In the genomic region with DNA sequence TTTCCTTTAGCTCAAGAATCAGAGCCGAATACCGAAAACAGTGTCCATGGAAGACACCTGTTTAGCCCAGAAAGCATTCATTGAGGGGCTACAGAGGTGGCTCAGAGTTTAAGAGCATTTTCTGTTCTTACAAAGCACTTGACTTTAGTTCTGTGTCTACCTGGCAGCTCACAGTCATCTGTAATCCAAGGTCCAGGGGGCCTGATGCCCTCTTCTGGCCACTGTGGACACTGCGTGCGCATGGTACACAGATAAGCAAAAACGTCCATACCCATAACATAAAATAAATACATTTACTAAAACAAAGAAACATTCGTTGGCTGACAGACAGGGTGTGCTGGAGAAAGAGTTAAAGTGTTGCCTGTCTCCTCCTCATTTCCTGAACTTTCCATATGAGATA, we compare ENCODE assay signal across 9 mouse cellular contexts. TPM values are rescaled to one million over a fixed set of nuclear protein-coding genes. Genes with fewer than 3 reads are reported as not detected.
DNase-seq lines count a peak whose midpoint lies in the region; ATAC-seq and TF ChIP-seq lines count a peak whose summit lies in the region.
"Had no signal": no experiment of that assay in that cellular context is flagged by ENCODE, and none has a peak within 500 bp of the region (broad histone marks: within the 10 kb centered on the region; RNA-seq: fewer than 3 reads in every experiment).

No protein-coding gene starts in this region.

- peak; percentile 58 for DNase-seq in kidney, adult 2 months
- DNase-seq in NIH3T3 (ENCODE audit: low read depth), result peak; percentile 80
- DNase-seq in cerebellum, adult 9-10 months, result peak; percentile 60
- peak; percentile 44 to 53 for DNase-seq in left cerebral cortex, postnatal 25 days (ENCODE audit: low spot score in 2 of 2)
- peak; percentile 13 for DNase-seq in retina, adult 2 months (ENCODE audit: low read depth, low spot score)
- DNase-seq in yolk sac, embryonic 10.5 days (ENCODE audit: low spot score), result peak; percentile 28

- H3K27me3 ChIP-seq in kidney, adult 2 months (replicated peaks; ENCODE audit: control insufficient read depth, insufficient read depth, low read length), result no peaks in the 10 kb centered on the region; the same call in 1 of the 2 replicates
- H3K27me3 ChIP-seq in kidney, embryonic 16.5 days (ENCODE audit: insufficient read depth, low read length), result no peaks in the 10 kb centered on the region

- no peak overlapping the region for H3K27ac ChIP-seq in kidney, adult 2 months (ENCODE audit: insufficient read depth, low read depth, low read length)
- H3K27ac ChIP-seq in kidney, embryonic 16.5 days (ENCODE audit: low read length), result no peak overlapping the region
- H3K27ac ChIP-seq: macrophage had no signal

- H3K36me3 ChIP-seq in kidney, adult 2 months (ENCODE audit: control insufficient read depth, insufficient read depth, low read length), result no peaks in the 10 kb centered on the region
- H3K36me3 ChIP-seq in kidney, embryonic 16.5 days (ENCODE audit: insufficient read depth, low read length), result no peaks in the 10 kb centered on the region

- TF ChIP-seq POLR2A in kidney, adult 2 months (IDR thresholded peaks at IDR 0.05; ENCODE audit: low read depth, low read length), result no peak

- no peak for ATAC-seq in kidney, embryonic 16.5 days (ENCODE audit: low FRiP score, low TSS enrichment)
- ATAC-seq in granulocyte monocyte progenitor cell, adult 5-6 weeks (replicated peaks; ENCODE audit: poor library complexity, severe bottlenecking), result peak; percentile 62; the same call in 1 of the 2 replicates

- no peak overlapping the region for H3K4me3 ChIP-seq in kidney, adult 2 months (ENCODE audit: insufficient read depth, low read depth, low read length)
- no peak overlapping the region for H3K4me3 ChIP-seq in kidney, embryonic 16.5 days (ENCODE audit: low read length)

- H3K4me1 ChIP-seq in kidney, adult 2 months (ENCODE audit: control insufficient read depth, insufficient read depth, low read length), result no peaks in the 10 kb centered on the region
- 0 out of 2 replicates have a peak, but pooled peaks cover 4% of the 10 kb centered on the region for H3K4me1 ChIP-seq in kidney, embryonic 16.5 days (ENCODE audit: insufficient read depth, low read length)

- H3K9me3 ChIP-seq in kidney, embryonic 16.5 days (ENCODE audit: low read length), result no peaks in the 10 kb centered on the region

- intact Hi-C loops in left cerebral cortex, postnatal 25 days (cut with DNase I), result loop anchor here (2.0 to 5.0 kb wide), 2 partner anchors 101 to 300 kb away; no protein-coding TSS in a partner anchor

- no peak overlapping the region for H3K4me2 ChIP-seq in kidney, embryonic 16.5 days (replicated peaks; ENCODE audit: low read depth, low read length)

- 51% methylated on average over 6 of the region's 6 CpGs for WGBS in kidney, adult 2 months
- 59% methylated on average over 6 of the region's 6 CpGs for WGBS in kidney, embryonic 16.5 days

- TF ChIP-seq CTCF in kidney, adult 2 months (conservative IDR thresholded peaks at IDR 0.05; ENCODE audit: insufficient read depth, insufficient read length, low read depth, low read length), result peak; percentile 91

- no peak overlapping the region for H3K9ac ChIP-seq in kidney, embryonic 16.5 days (replicated peaks; ENCODE audit: low read length)

RNA-seq across cellular contexts. Expression of gene Gucy2c, which starts 59.6 kb away (rescaled TPM):
- polyA plus RNA-seq in kidney, adult 2 months (2012; rRNA removed), result 0.01 and 0.02 TPM in 2 replicates
- polyA plus RNA-seq in kidney, embryonic 16.5 days (2015; fragmentation: Nextera tagmentation; extraction: Ambion mirVana), result 0.06 and 0.11 TPM in 2 replicates
- total RNA-seq in granulocyte monocyte progenitor cell, adult 5-6 weeks (2014; fragmentation: Nextera tagmentation), result not detected in 2 replicates
- total RNA-seq in granulocyte monocyte progenitor cell, adult 5-6 weeks (2017), result not detected in 2 replicates
- total RNA-seq in left cerebral cortex, postnatal 25 days (2021), result under 1 TPM; 0.21 to 0.41 TPM
- polyA plus RNA-seq: macrophage had no signal

Comparison
In these comparisons a context has a peak if more than half of its experiments do, and no peak if none do; other contexts are left out.
1. DNase-seq: peak in every context shown above with its lines; median percentile 80 in NIH3T3; 60 in cerebellum, adult 9-10 months; 58 in kidney, adult 2 months; 48 in left cerebral cortex, postnatal 25 days; 28 in yolk sac, embryonic 10.5 days; 13 in retina, adult 2 months.